Comparison of ENCODE assay signal across 21 mouse cellular contexts in genomic region chr14:8015756-8016155, GRCm38 (mm10). TPM values are rescaled to one million over a fixed set of nuclear protein-coding genes. Genes with fewer than 3 reads are reported as not detected.
A peak's percentile ranks its signal among the peaks of the same experiment; 100 is the strongest.
DNase-seq lines count a peak whose midpoint lies in the region; ATAC-seq and TF ChIP-seq lines count a peak whose summit lies in the region.
"Had no signal": no experiment of that assay in that cellular context is flagged by ENCODE, and none has a peak within 500 bp of the region (broad histone marks: within the 10 kb centered on the region; RNA-seq: fewer than 3 reads in every experiment).

No protein-coding gene starts in this region.

- no peaks in the 10 kb centered on the region for H3K27me3 ChIP-seq in kidney, embryonic 15.5 days
- H3K27me3 ChIP-seq in liver, postnatal 0 days (ENCODE audit: insufficient read depth, low read length): no peaks in the 10 kb centered on the region
- H3K27me3 ChIP-seq: forebrain, embryonic 13.5 days; heart, embryonic 13.5 days; hindbrain, embryonic 12.5 days; midbrain, embryonic 12.5 days; neural tube, embryonic 15.5 days had no signal

- no peaks in the 10 kb centered on the region for H3K4me1 ChIP-seq in kidney, embryonic 15.5 days
- H3K4me1 ChIP-seq in liver, postnatal 0 days (ENCODE audit: insufficient read depth): peaks cover 8% of the 10 kb centered on the region; the same call in 1 of the 2 replicates
- H3K4me1 ChIP-seq: forebrain, embryonic 13.5 days; heart, embryonic 13.5 days; hindbrain, embryonic 12.5 days; midbrain, embryonic 12.5 days; neural tube, embryonic 15.5 days had no signal

- no peak for TF ChIP-seq EP300 in liver, postnatal 0 days (IDR thresholded peaks at IDR 0.05; ENCODE audit: low read depth)

- peak overlapping the region; percentile 52 for H3K27ac ChIP-seq in kidney, embryonic 15.5 days
- H3K27ac ChIP-seq in liver, postnatal 0 days (ENCODE audit: low read depth): peak overlapping the region; percentile 57
- H3K27ac ChIP-seq: forebrain, embryonic 13.5 days; heart, embryonic 13.5 days; hindbrain, embryonic 12.5 days; midbrain, embryonic 12.5 days; neural tube, embryonic 15.5 days had no signal

- H3K9me3 ChIP-seq in kidney, embryonic 15.5 days (replicated peaks): no peaks in the 10 kb centered on the region
- no peaks in the 10 kb centered on the region for H3K9me3 ChIP-seq in liver, postnatal 0 days (ENCODE audit: low read length)
- H3K9me3 ChIP-seq: forebrain, embryonic 13.5 days; heart, embryonic 13.5 days; hindbrain, embryonic 12.5 days; midbrain, embryonic 12.5 days; neural tube, embryonic 15.5 days had no signal

- no peak overlapping the region for H3K4me3 ChIP-seq in kidney, embryonic 15.5 days (replicated peaks)
- H3K4me3 ChIP-seq in liver, postnatal 0 days (ENCODE audit: low read depth, low read length): no peak overlapping the region
- H3K4me3 ChIP-seq: forebrain, embryonic 13.5 days; heart, embryonic 13.5 days; hindbrain, embryonic 12.5 days; midbrain, embryonic 12.5 days; neural tube, embryonic 15.5 days had no signal

- no peaks in the 10 kb centered on the region for H3K36me3 ChIP-seq in kidney, embryonic 15.5 days
- H3K36me3 ChIP-seq in liver, postnatal 0 days (replicated peaks; ENCODE audit: insufficient read depth, low read length): no peaks in the 10 kb centered on the region
- H3K36me3 ChIP-seq: heart, embryonic 13.5 days; hindbrain, embryonic 12.5 days; midbrain, embryonic 12.5 days; neural tube, embryonic 15.5 days had no signal

- no peak overlapping the region for H3K4me2 ChIP-seq in kidney, embryonic 15.5 days
- no peak overlapping the region for H3K4me2 ChIP-seq in liver, postnatal 0 days (ENCODE audit: low read depth, low read length)
- H3K4me2 ChIP-seq: forebrain, embryonic 13.5 days; heart, embryonic 13.5 days; hindbrain, embryonic 12.5 days; midbrain, embryonic 12.5 days; neural tube, embryonic 15.5 days had no signal

- TF ChIP-seq CTCF in liver, postnatal 0 days (IDR thresholded peaks at IDR 0.05; ENCODE audit: low read depth): no peak

- H3K9ac ChIP-seq in kidney, embryonic 15.5 days: no peak overlapping the region
- no peak overlapping the region for H3K9ac ChIP-seq in liver, postnatal 0 days (replicated peaks)
- H3K9ac ChIP-seq: forebrain, embryonic 13.5 days; heart, embryonic 13.5 days; hindbrain, embryonic 12.5 days; midbrain, embryonic 12.5 days; neural tube, embryonic 15.5 days had no signal

- DNase-seq in kidney, postnatal 4 days: no peak
- DNase-seq in testis, postnatal 10 days (ENCODE audit: low spot score): peak; percentile 22
- DNase-seq in testis, postnatal 14 days (ENCODE audit: low spot score): no peak
- DNase-seq in liver, postnatal 0 days: no peak
- DNase-seq in cerebellum, postnatal 25 days: no peak
- DNase-seq in thymus, adult 18-20 months: no peak
- DNase-seq: adrenal gland, postnatal 10 days; cerebellum, adult 8-10 months; layer of hippocampus, postnatal 36 days; lung, postnatal 10 days; thymus, adult 2 months; thymus, postnatal 4 days had no signal

- no peak for ATAC-seq in kidney, embryonic 15.5 days (replicated peaks; ENCODE audit: low FRiP score)
- 0 out of 2 replicates have a peak, but pooled peaks have one; percentile 15 for ATAC-seq in liver, postnatal 0 days
- ATAC-seq: activated CD4-positive, CD25-positive, alpha-beta regulatory T cell, adult 4 months; forebrain, embryonic 13.5 days had no signal

- 92% methylated on average over 6 of the region's 6 CpGs for WGBS in kidney, embryonic 15.5 days
- 85% methylated on average over 6 of the region's 6 CpGs for WGBS in liver, postnatal 0 days (ENCODE audit: insufficient replicate concordance)

RNA-seq across cellular contexts. Expression of gene Abhd6, which starts 13.1 kb away (rescaled TPM):
- 24.7 and 26.6 TPM in 2 replicates for polyA plus RNA-seq in kidney, embryonic 15.5 days (2015; fragmentation: Nextera tagmentation; extraction: Ambion mirVana)
- 29.8 and 34.0 TPM in 2 replicates for polyA plus RNA-seq in liver, postnatal 0 days (2015; fragmentation: Nextera tagmentation; extraction: Ambion mirVana)

RNA-seq across cellular contexts. Expression of gene Dnase1l3, which starts 21.4 kb away (rescaled TPM):
- 0.29 and 0.30 TPM in 2 replicates for polyA plus RNA-seq in kidney, embryonic 15.5 days (2015; fragmentation: Nextera tagmentation; extraction: Ambion mirVana)
- polyA plus RNA-seq in liver, postnatal 0 days (2015; fragmentation: Nextera tagmentation; extraction: Ambion mirVana): 12.1 and 13.2 TPM in 2 replicates
- polyA plus RNA-seq: C2C12; hindbrain, embryonic 12.5 days had no signal

RNA-seq across cellular contexts. Expression of gene Gm45521, which starts 58.7 kb away (rescaled TPM):
- polyA plus RNA-seq in kidney, embryonic 15.5 days (2015; fragmentation: Nextera tagmentation; extraction: Ambion mirVana): not detected in 2 replicates
- polyA plus RNA-seq in liver, postnatal 0 days (2015; fragmentation: Nextera tagmentation; extraction: Ambion mirVana): not detected in 2 replicates
- polyA plus RNA-seq: activated CD4-positive, CD25-positive, alpha-beta regulatory T cell, adult 4 months; C2C12; embryonic facial prominence, embryonic 14.5 days; forebrain, embryonic 13.5 days; heart, embryonic 13.5 days; midbrain, embryonic 12.5 days; neural tube, embryonic 15.5 days; thymus, adult 2 months had no signal

Comparison
In these comparisons a context has a peak if more than half of its experiments do, and no peak if none do; other contexts are left out.
1. RNA of gene Dnase1l3, which starts 21.4 kb away (polyA plus RNA-seq): 12.1 to 13.2 TPM in liver, postnatal 0 days; 0.29 to 0.30 TPM in kidney, embryonic 15.5 days; every median in the first group is over 10 times any median in the second.